Mouse (Mus musculus) neural tube, embryonic 10.5 days (tissue): ENCODE data around the gene Cobll1.

Experiments
- DNase-seq: peaks from one replicate; pipeline ENCODE4 v3.0.0-alpha.2; 2017; ENCODE audit warnings: low spot score; ENCODE audit errors: extremely low spot score

Cobll1 gene

GRCm38 (mm10) chr2:65100001-65100400 is 139.2 kb downstream of the Cobll1 start:
- DNase-seq, result no peak

GRCm38 (mm10) chr2:65095571-65095970 is 143.6 kb downstream of the Cobll1 start:
- DNase-seq, result no peak

GRCm38 (mm10) chr2:65093990-65094389 is 145.2 kb downstream of the Cobll1 start:
- DNase-seq, result no peak

- no peak for DNase-seq
These were observed 148.2 kb downstream of the Cobll1 start for GRCm38 (mm10) chr2:65090986-65091385.

GRCm38 (mm10) chr2:65087197-65087596 is 152.0 kb downstream of the Cobll1 start:
- no peak for DNase-seq

- DNase-seq, result no peak
These were observed 155.8 kb downstream of the Cobll1 start for GRCm38 (mm10) chr2:65083411-65083810.

- no peak for DNase-seq
These were observed 161.7 kb downstream of the Cobll1 start for GRCm38 (mm10) chr2:65077544-65077943.

GRCm38 (mm10) chr2:65075840-65076239 is 163.4 kb downstream of the Cobll1 start:
- no peak for DNase-seq

GRCm38 (mm10) chr2:65075431-65075830 is 163.8 kb downstream of the Cobll1 start:
- DNase-seq, result no peak

- DNase-seq, result no peak
These were observed 167.0 kb downstream of the Cobll1 start for GRCm38 (mm10) chr2:65072205-65072604.

GRCm38 (mm10) chr2:65053764-65054163 is 185.4 kb downstream of the Cobll1 start:
- no peak for DNase-seq

GRCm38 (mm10) chr2:65052191-65053012 is 186.8 kb downstream of the Cobll1 start:
- no peak for DNase-seq

- DNase-seq, result no peak
These were observed 188.4 kb downstream of the Cobll1 start for GRCm38 (mm10) chr2:65050776-65051175.

- no peak for DNase-seq
These were observed 190.8 kb downstream of the Cobll1 start for GRCm38 (mm10) chr2:65048234-65049017.
